ENCODE assay signal across 23 mouse cellular contexts in the genomic region with DNA sequence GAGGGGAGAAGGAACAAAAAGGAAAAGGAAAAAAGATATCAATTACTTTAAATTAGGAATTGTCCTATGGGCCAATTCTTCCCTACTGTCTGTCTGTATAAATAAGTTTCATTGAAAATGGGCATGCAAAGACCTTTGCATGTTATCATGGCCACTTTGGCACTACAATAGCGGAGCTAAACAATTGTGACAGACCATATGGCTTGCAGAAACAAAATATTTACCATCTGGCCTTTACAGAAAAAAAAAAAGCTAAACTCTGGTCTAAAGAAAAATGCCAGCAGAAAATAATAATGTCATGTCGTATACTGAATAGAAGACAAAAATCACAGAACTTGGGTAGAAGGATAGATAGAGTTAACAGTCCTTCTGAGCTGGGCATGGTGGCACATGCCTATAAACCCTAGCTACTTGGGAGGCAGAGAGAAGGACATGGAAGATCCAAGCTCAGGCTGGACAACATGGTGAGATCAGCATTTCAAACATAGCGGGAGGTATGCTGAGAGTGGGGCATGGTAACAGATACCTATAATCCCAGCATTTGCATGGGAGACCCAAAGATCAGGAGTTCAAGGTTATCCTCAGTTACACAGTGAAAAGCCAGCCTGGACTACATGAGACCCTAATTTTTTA.
"Had no signal": no experiment of that assay in that cellular context is flagged by ENCODE, and none has a peak within 500 bp of the region (broad histone marks: within the 10 kb centered on the region; RNA-seq: fewer than 3 reads in every experiment).

No protein-coding gene starts in this region.

- H3K27ac ChIP-seq: heart, adult 2 months; heart, embryonic 13.5 days; heart, embryonic 15.5 days; hindbrain, embryonic 13.5 days; hindbrain, embryonic 15.5 days; hindbrain, postnatal 0 days; kidney, embryonic 15.5 days; kidney, postnatal 0 days; limb, embryonic 13.5 days; limb, embryonic 15.5 days; liver, embryonic 13.5 days; liver, embryonic 15.5 days had no signal

- H3K27me3 ChIP-seq: heart, embryonic 15.5 days; hindbrain, embryonic 15.5 days; limb, embryonic 15.5 days; liver, embryonic 15.5 days had no signal

- ATAC-seq: hindbrain, postnatal 0 days; intestine, embryonic 16.5 days; liver, postnatal 0 days had no signal

- H3K4me3 ChIP-seq: heart, adult 2 months; heart, embryonic 13.5 days; heart, embryonic 15.5 days; hindbrain, embryonic 13.5 days; hindbrain, embryonic 15.5 days; kidney, embryonic 15.5 days; limb, embryonic 13.5 days; limb, embryonic 15.5 days; liver, embryonic 13.5 days; liver, embryonic 15.5 days had no signal

- H3K4me1 ChIP-seq: heart, embryonic 13.5 days; heart, embryonic 15.5 days; hindbrain, embryonic 13.5 days; kidney, embryonic 15.5 days; limb, embryonic 13.5 days; limb, embryonic 15.5 days; liver, embryonic 13.5 days; liver, embryonic 15.5 days had no signal

- DNase-seq: gastrocnemius, postnatal 14 days; gastrocnemius, postnatal 36 days; heart, adult 2 months; heart, postnatal 14 days; heart, postnatal 36 days; kidney, adult 11 months; kidney, postnatal 14 days; layer of hippocampus, adult 9-11 months; layer of hippocampus, postnatal 36 days; left cerebral cortex, postnatal 4 days; liver, embryonic 13.5 days; liver, postnatal 0 days had no signal
